Mouse (Mus musculus) CH12.LX (cell line): ENCODE data around the gene Fasn. TPM values are rescaled to one million over a fixed set of nuclear protein-coding genes. Genes with fewer than 3 reads are reported as not detected.

Experiments used
- DNase-seq: peaks from one replicate; pipeline ENCODE4 v3.0.0-alpha.2; 2013; ENCODE audit errors: extremely low read depth
- H3K27ac ChIP-seq: 2 replicates; pipeline ENCODE4 v1.5.1; 2012; ENCODE audit warnings: low read depth, mild to moderate bottlenecking, control low read depth, moderate library complexity; ENCODE audit not compliant: insufficient read depth
- H3K27me3 ChIP-seq: replicated peaks from 2 replicates; pipeline ENCODE3; 2012; ENCODE audit warnings: inconsistent platforms
- H3K36me3 ChIP-seq, 2 experiments: replicated peaks in 1 of 2; 2 replicates each; pipeline versions ENCODE3 to v1.6.1; 2012; ENCODE audit warnings: inconsistent platforms in 1 of 2, low read length in 1 of 2, mild to moderate bottlenecking in 1 of 2, mixed read lengths in 1 of 2, moderate library complexity in 1 of 2; ENCODE audit not compliant: control insufficient read depth in 1 of 2, insufficient read depth in 1 of 2
- H3K4me1 ChIP-seq, 2 experiments: 2 replicates each; pipeline ENCODE4 v1.6.1; 2012; ENCODE audit warnings: inconsistent platforms in 1 of 2, moderate library complexity in 1 of 2; ENCODE audit not compliant: insufficient read depth in 2 of 2, control insufficient read depth in 1 of 2
- H3K4me2 ChIP-seq: 2 replicates; pipeline ENCODE4 v1.6.1; 2012; ENCODE audit warnings: low read depth, mild to moderate bottlenecking, control low read depth; ENCODE audit not compliant: poor library complexity, insufficient read depth, severe bottlenecking
- H3K4me3 ChIP-seq, 3 experiments: fragments of 150-350 bp in 1 of 3; sonication (generic) in 1 of 3; replicated peaks in 1 of 3; 2 replicates each; pipeline versions ENCODE3 to v1.5.1; 2011 to 2012; ENCODE audit warnings: low read depth in 2 of 3, low read length in 2 of 3, mild to moderate bottlenecking in 2 of 3, moderate library complexity in 2 of 3, control low read depth in 1 of 3, improper control_type of control experiment in 1 of 3, inconsistent platforms in 1 of 3, mixed read lengths in 1 of 3; ENCODE audit not compliant: poor library complexity in 1 of 3
- H3K79me2 ChIP-seq: replicated peaks from 2 replicates; pipeline ENCODE4 v1.6.1; 2012; ENCODE audit warnings: mild to moderate bottlenecking, moderate library complexity; ENCODE audit not compliant: control insufficient read depth, poor library complexity, insufficient read depth, severe bottlenecking; ENCODE audit errors: extremely low read depth
- H3K9ac ChIP-seq: 2 replicates; pipeline ENCODE4 v1.6.1; 2012; ENCODE audit warnings: low read depth, mild to moderate bottlenecking, control low read depth, moderate library complexity; ENCODE audit not compliant: insufficient read depth
- H3K9me3 ChIP-seq: replicated peaks from 2 replicates; pipeline ENCODE3; 2012; ENCODE audit warnings: low read length, inconsistent platforms, mixed read lengths
- BHLHE40 ChIP-seq: IDR thresholded peaks from 2 replicates; pipeline ENCODE4 v1.6.1; 2011; ENCODE audit warnings: mild to moderate bottlenecking, low read depth, low read length, improper control_type of control experiment
- CHD1 ChIP-seq: IDR thresholded peaks from 2 replicates; pipeline ENCODE4 v1.6.1; 2012; ENCODE audit warnings: low read depth, low read length, improper control_type of control experiment, inconsistent platforms
- CHD2 ChIP-seq: IDR thresholded peaks from 2 replicates; pipeline ENCODE4 v1.6.1; 2011; ENCODE audit warnings: low read length, improper control_type of control experiment
- CTCF ChIP-seq, 2 experiments: IDR thresholded peaks in 1 of 2; conservative IDR thresholded peaks in 1 of 2; 2 replicates each; pipeline ENCODE4 v1.5.1; 2011 to 2012; ENCODE audit warnings: low read depth in 2 of 2, low read length in 2 of 2, improper control_type of control experiment in 1 of 2, inconsistent platforms in 1 of 2, mild to moderate bottlenecking in 1 of 2, moderate library complexity in 1 of 2
- E2F4 ChIP-seq: IDR thresholded peaks from 2 replicates; pipeline ENCODE4 v1.6.1; 2011; ENCODE audit warnings: low read depth, low read length, improper control_type of control experiment; ENCODE audit not compliant: insufficient replicate concordance
- ELF1 ChIP-seq: IDR thresholded peaks from 2 replicates; pipeline ENCODE4 v1.6.1; 2014; ENCODE audit warnings: low read depth, mild to moderate bottlenecking, inconsistent platforms, low read length, improper control_type of control experiment
- EP300 ChIP-seq: IDR thresholded peaks from 2 replicates; pipeline ENCODE4 v1.6.1; 2011; ENCODE audit warnings: low read length, improper control_type of control experiment
- GABPA ChIP-seq: IDR thresholded peaks from 2 replicates; pipeline ENCODE4 v1.6.1; 2012; ENCODE audit warnings: low read depth, low read length, improper control_type of control experiment, inconsistent platforms; ENCODE audit not compliant: insufficient replicate concordance
- HCFC1 ChIP-seq: IDR thresholded peaks from 2 replicates; pipeline ENCODE4 v1.6.1; 2012; ENCODE audit warnings: low read depth, mild to moderate bottlenecking, inconsistent platforms, low read length, improper control_type of control experiment
- IRF4 ChIP-seq: IDR thresholded peaks from 2 replicates; pipeline ENCODE4 v1.6.1; 2014; ENCODE audit warnings: low read depth, mild to moderate bottlenecking, inconsistent platforms, low read length, improper control_type of control experiment
- JUN ChIP-seq: IDR thresholded peaks from 2 replicates; pipeline ENCODE4 v1.6.1; 2011; ENCODE audit warnings: low read depth, mild to moderate bottlenecking, low read length, improper control_type of control experiment, moderate library complexity; ENCODE audit not compliant: insufficient read depth
- JUND ChIP-seq: conservative IDR thresholded peaks from 2 replicates; pipeline ENCODE4 v1.6.1; 2011; ENCODE audit warnings: low read depth, low read length, improper control_type of control experiment
- KAT2A ChIP-seq: IDR thresholded peaks from 2 replicates; pipeline ENCODE4 v1.6.1; 2012; ENCODE audit warnings: low read length, improper control_type of control experiment, inconsistent platforms; ENCODE audit not compliant: insufficient replicate concordance
- MAFK ChIP-seq: IDR thresholded peaks from 2 replicates; pipeline ENCODE4 v1.6.1; 2011; ENCODE audit warnings: low read length, improper control_type of control experiment; ENCODE audit not compliant: insufficient replicate concordance
- MAX ChIP-seq: IDR thresholded peaks from 2 replicates; pipeline ENCODE4 v1.6.1; 2011; ENCODE audit warnings: low read length, improper control_type of control experiment
- MAZ ChIP-seq: IDR thresholded peaks from 2 replicates; pipeline ENCODE4 v1.6.1; 2012; ENCODE audit warnings: low read depth, mild to moderate bottlenecking, inconsistent platforms, low read length, improper control_type of control experiment, moderate library complexity
- MEF2A ChIP-seq: IDR thresholded peaks from 2 replicates; pipeline ENCODE4 v1.6.1; 2014; ENCODE audit warnings: low read depth, mild to moderate bottlenecking, inconsistent platforms, low read length, improper control_type of control experiment, borderline replicate concordance
- MXI1 ChIP-seq: IDR thresholded peaks from 2 replicates; pipeline ENCODE4 v1.6.1; 2011; ENCODE audit warnings: mild to moderate bottlenecking, low read depth, low read length, improper control_type of control experiment
- MYC ChIP-seq: IDR thresholded peaks from 2 replicates; pipeline ENCODE4 v1.6.1; 2011; ENCODE audit warnings: low read depth, mild to moderate bottlenecking, improper control_type of control experiment, low read length
- NELFE ChIP-seq: IDR thresholded peaks from 2 replicates; pipeline ENCODE4 v1.6.1; 2011; ENCODE audit warnings: low read depth, low read length, improper control_type of control experiment
- NRF1 ChIP-seq: IDR thresholded peaks from 2 replicates; pipeline ENCODE4 v1.6.1; 2014; ENCODE audit warnings: low read depth, mild to moderate bottlenecking, inconsistent platforms, low read length, improper control_type of control experiment, moderate library complexity
- PAX5 ChIP-seq: IDR thresholded peaks from 2 replicates; pipeline ENCODE4 v1.6.1; 2012; ENCODE audit warnings: low read length, inconsistent platforms, mixed read lengths
- POLR2A ChIP-seq: IDR thresholded peaks from 2 replicates; pipeline ENCODE4 v1.6.1; 2011; ENCODE audit warnings: low read depth, mild to moderate bottlenecking, improper control_type of control experiment, low read length
- POLR2AphosphoS2 ChIP-seq: IDR thresholded peaks from 2 replicates; pipeline ENCODE4 v1.6.1; 2011; ENCODE audit warnings: low read depth, low read length, improper control_type of control experiment
- RAD21 ChIP-seq: IDR thresholded peaks from 2 replicates; pipeline ENCODE4 v1.6.1; 2011; ENCODE audit warnings: low read depth, mild to moderate bottlenecking, low read length, improper control_type of control experiment, moderate library complexity
- RCOR1 ChIP-seq: conservative IDR thresholded peaks from 2 replicates; pipeline ENCODE4 v1.6.1; 2012; ENCODE audit warnings: low read depth, mild to moderate bottlenecking, inconsistent platforms, low read length, improper control_type of control experiment
- SIN3A ChIP-seq: IDR thresholded peaks from 2 replicates; pipeline ENCODE4 v1.6.1; 2012; ENCODE audit warnings: low read length, improper control_type of control experiment, inconsistent platforms
- SMC3 ChIP-seq: IDR thresholded peaks from 2 replicates; pipeline ENCODE4 v1.6.1; 2011; ENCODE audit warnings: low read depth, low read length, improper control_type of control experiment
- TBP ChIP-seq: conservative IDR thresholded peaks from 2 replicates; pipeline ENCODE4 v1.6.1; 2011; ENCODE audit warnings: low read depth, low read length, improper control_type of control experiment
- TCF12 ChIP-seq: IDR thresholded peaks from 2 replicates; pipeline ENCODE4 v1.6.1; 2014; ENCODE audit warnings: low read depth, mild to moderate bottlenecking, inconsistent platforms, low read length, improper control_type of control experiment
- UBTF ChIP-seq: IDR thresholded peaks from 2 replicates; pipeline ENCODE4 v1.6.1; 2012; ENCODE audit warnings: low read depth, mild to moderate bottlenecking, inconsistent platforms, low read length, improper control_type of control experiment, moderate library complexity
- USF1 ChIP-seq: IDR thresholded peaks from 2 replicates; pipeline ENCODE4 v1.6.1; 2014; ENCODE audit warnings: low read depth, mild to moderate bottlenecking, inconsistent platforms, low read length, improper control_type of control experiment
- USF2 ChIP-seq: conservative IDR thresholded peaks from 2 replicates; pipeline ENCODE4 v1.6.1; 2011; ENCODE audit warnings: low read depth, low read length, improper control_type of control experiment
- ZC3H11A ChIP-seq: IDR thresholded peaks from 2 replicates; pipeline ENCODE4 v1.6.1; 2012; ENCODE audit warnings: low read depth, mild to moderate bottlenecking, inconsistent platforms, low read length, improper control_type of control experiment
- ZKSCAN1 ChIP-seq: IDR thresholded peaks from 2 replicates; pipeline ENCODE4 v1.6.1; 2012; ENCODE audit warnings: low read depth, inconsistent platforms, low read length, improper control_type of control experiment, borderline replicate concordance
- ZMIZ1 ChIP-seq: IDR thresholded peaks from 2 replicates; pipeline ENCODE4 v1.6.1; 2012; ENCODE audit warnings: low read depth, mild to moderate bottlenecking, inconsistent platforms, low read length, improper control_type of control experiment
- ZNF384 ChIP-seq: IDR thresholded peaks from 2 replicates; pipeline ENCODE4 v1.6.1; 2012; ENCODE audit warnings: low read depth, low read length, improper control_type of control experiment, inconsistent platforms
- dilution Hi-C: fragments of 300-500 bp; cut with MboI; formaldehyde crosslinking; loops from 2 replicates; pipeline ENCODE4 v1.14.3; 2020; ENCODE audit warnings: low sequenced_read_pairs; ENCODE audit not compliant: extremely low pct_unique_long_range_greater_than_20kb, extremely low pct_ligation_motif_present
- in situ Hi-C: fragments of 300-500 bp; cut with MboI; formaldehyde crosslinking; loops from 3 replicates; pipeline ENCODE4 v1.14.3; 2019; ENCODE audit warnings: low sequenced_read_pairs, low pct_ligation_motif_present, low pct_unique_long_range_greater_than_20kb, mixed read lengths
- polyA plus RNA-seq: library from polyadenylated mRNA; unstranded; fragments of >175 nt; gene quantifications from 2 replicates; pipeline ENCODE4 v1.2.1, GENCODE M21; 2012; ENCODE audit warnings: low read depth; ENCODE audit not compliant: insufficient read length
- total RNA-seq, 2 experiments: library from RNA; depleted of rRNA; stranded (reverse); fragments of 300-350 nt in 1 of 2; fragments of >200 nt in 1 of 2; gene quantifications; 2 replicates each; pipeline ENCODE4 v1.2.3; 2012 to 2014

Fasn gene
- total RNA-seq (2012; rRNA removed) (186 and 279 TPM in 2 replicates), total RNA-seq (2014; rRNA removed) (109 and 116 TPM in 2 replicates), polyA plus RNA-seq (241 and 300 TPM in 2 replicates)

DNA sequence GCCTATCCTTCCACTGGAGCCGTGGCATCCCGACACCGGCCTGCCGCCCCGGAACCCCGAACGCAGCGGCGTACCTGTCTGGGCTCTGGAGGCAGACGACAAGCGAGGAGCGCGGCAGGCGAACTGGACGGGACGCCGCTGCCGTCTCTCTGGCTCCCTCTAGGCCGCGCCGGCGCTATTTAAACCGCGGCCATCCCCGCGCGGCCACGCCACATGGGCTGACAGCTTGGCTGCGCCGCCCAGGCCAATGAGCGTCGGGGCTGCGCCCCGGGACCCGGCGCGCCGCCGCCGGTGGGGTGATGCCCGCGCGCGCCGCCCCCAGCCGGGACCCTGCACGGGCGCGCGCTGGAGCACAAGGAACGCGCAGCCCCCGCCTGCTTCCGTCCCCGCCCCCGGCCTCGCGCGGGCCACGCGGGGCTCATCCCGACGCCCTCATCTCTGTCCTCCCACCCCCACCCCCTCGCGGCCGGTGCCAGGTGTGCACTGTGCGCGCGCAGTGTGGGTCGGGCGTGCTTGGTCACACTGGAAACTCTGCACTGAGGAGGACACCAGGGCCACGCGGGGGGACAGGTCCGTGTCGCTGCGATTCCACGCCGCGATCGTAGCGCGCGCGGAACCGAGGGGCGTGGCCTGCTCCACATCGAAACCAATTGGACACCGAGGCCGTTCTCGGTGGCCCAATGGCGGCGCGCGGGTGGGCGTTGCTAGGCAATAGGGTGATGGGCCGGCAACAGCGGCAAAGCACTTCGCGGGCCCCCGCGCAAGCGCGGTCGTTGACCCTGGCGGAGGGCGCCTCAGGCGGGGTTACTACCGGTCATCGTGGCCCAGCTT is at the start of gene Fasn:
Fasn (minus strand) TSS at position 592 of the 831 bp plus-strand sequence.
- H3K4me1 ChIP-seq: peaks cover 26 to 50% of the 10 kb centered on the region in 2 experiments
- H3K4me2 ChIP-seq: peak within 1 kb of the TSS; percentile 83
- peaks cover 33% of the 10 kb centered on the region for H3K79me2 ChIP-seq
- H3K27ac ChIP-seq: peak within 1 kb of the TSS; percentile 67
- dilution Hi-C loops (no loop called here), in situ Hi-C loops (loop anchor here (5.0 kb wide), 1 partner anchor 63 kb away; no protein-coding TSS in a partner anchor)
- H3K36me3 ChIP-seq: peaks cover 25 to 39% of the 10 kb centered on the region in 2 experiments
- no peaks in the 10 kb centered on the region for H3K27me3 ChIP-seq
- no peaks in the 10 kb centered on the region for H3K9me3 ChIP-seq
- H3K9ac ChIP-seq: peak within 1 kb of the TSS; percentile 80
- peak within 1 kb of the TSS; percentile 75 to 97 (median 89) for H3K4me3 ChIP-seq
- peak; percentile 95 for DNase-seq
- no peak; the same call in 1 of the 2 replicates for TF ChIP-seq BHLHE40
- no peak for TF ChIP-seq ZKSCAN1
- TF ChIP-seq HCFC1: peak; percentile 7
- TF ChIP-seq EP300: no peak; the same call in 1 of the 2 replicates
- no peak for TF ChIP-seq PAX5
- TF ChIP-seq POLR2A: peak; percentile 99
- TF ChIP-seq MYC: 0 out of 2 replicates have a peak, but pooled peaks have one; percentile 76
- TF ChIP-seq ZMIZ1: peak; percentile 99
- TF ChIP-seq TBP: peak; percentile 96
- no peak for TF ChIP-seq USF2
- TF ChIP-seq JUND: no peak
- TF ChIP-seq MAX: peak; percentile 73
- 0 out of 2 replicates have a peak, but pooled peaks have one; percentile 39 for TF ChIP-seq E2F4
- no peak for TF ChIP-seq USF1
- no peak; the same call in 1 of the 2 replicates for TF ChIP-seq SMC3
- no peak for TF ChIP-seq JUN
- no peak; the same call in 1 of the 2 replicates for TF ChIP-seq CHD2
- TF ChIP-seq MEF2A: peak; percentile 68; the same call in 1 of the 2 replicates
- no peak; the same call in 1 of the 2 replicates for TF ChIP-seq MAZ
- TF ChIP-seq MAFK: no peak
- peak; percentile 98 for TF ChIP-seq TCF12
- 0 out of 2 replicates have a peak, but pooled peaks have one; percentile 63 for TF ChIP-seq KAT2A
- TF ChIP-seq CHD1: peak; percentile 82; the same call in 1 of the 2 replicates
- peak; percentile 89 for TF ChIP-seq NRF1
- peak; percentile 46; the same call in 1 of the 2 replicates for TF ChIP-seq IRF4
- peak; percentile 98 for TF ChIP-seq UBTF
- TF ChIP-seq ZNF384: no peak
- TF ChIP-seq ELF1: peak; percentile 52
- peak; percentile 93 for TF ChIP-seq MXI1
- peak; percentile 0 for TF ChIP-seq RAD21
- TF ChIP-seq ZC3H11A: no peak
- no peak for TF ChIP-seq GABPA
- TF ChIP-seq CTCF (conservative IDR thresholded peaks at IDR 0.05 in 1 of 2, IDR thresholded peaks at IDR 0.05 in 1 of 2; ENCODE audit: low read depth in 2 of 2, low read length in 2 of 2): peak in 1 of 2 experiments; percentile 67; a peak in 2 of 4 replicates
- peak; percentile 99 for TF ChIP-seq POLR2AphosphoS2
- TF ChIP-seq RCOR1: 0 out of 2 replicates have a peak, but pooled peaks have one; percentile 74
- peak; percentile 100 for TF ChIP-seq NELFE
- TF ChIP-seq SIN3A: peak; percentile 93
